Mouse (Mus musculus): ENCODE results near the gene Gm28308.

Gene Gm28308

DNA sequence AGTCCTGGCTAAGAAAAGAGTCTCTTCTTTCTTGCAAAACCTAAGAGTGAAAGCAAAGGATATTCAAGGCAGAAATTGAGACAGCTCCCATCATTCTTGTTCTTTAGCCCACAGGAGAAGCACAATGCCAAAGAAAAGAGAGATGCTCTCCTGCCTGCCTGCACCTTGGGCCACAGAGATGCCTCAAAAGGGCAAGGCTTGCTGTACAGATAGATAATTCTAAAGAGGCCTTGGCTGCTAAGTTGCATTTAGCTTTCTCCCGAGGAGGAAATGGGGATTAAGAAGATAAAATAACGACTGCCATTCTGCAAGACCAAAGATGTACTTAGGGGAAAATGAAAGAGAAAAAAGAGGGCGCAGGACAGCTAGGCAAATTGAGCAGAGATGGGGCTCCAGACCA lies 33.8 kb upstream of the Gm28308 start:
- no peak for DNase-seq (ENCODE audit: low read depth, low spot score)

DNA sequence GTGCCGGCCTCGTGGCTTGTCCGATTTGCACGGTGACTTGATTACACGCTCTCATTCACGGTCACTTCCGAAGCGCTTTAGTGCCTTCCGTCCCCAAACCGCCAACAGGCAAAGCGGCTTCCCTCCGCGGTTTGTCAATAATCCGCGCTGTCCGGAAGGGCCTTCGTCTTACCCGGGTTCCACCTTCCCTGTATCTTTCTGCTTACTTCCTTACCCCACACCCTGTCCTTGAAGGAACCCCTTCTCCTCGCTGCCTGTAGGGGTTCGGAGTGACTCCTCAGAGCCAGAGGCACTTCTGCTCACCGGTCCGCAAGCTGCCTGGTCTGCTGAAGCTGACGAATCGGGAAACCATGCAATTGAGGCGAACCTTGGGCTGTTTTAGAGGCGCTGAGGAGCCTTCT lies 33.3 kb upstream of the Gm28308 start:
- DNase-seq (ENCODE audit: low read depth, low spot score): no peak

DNA sequence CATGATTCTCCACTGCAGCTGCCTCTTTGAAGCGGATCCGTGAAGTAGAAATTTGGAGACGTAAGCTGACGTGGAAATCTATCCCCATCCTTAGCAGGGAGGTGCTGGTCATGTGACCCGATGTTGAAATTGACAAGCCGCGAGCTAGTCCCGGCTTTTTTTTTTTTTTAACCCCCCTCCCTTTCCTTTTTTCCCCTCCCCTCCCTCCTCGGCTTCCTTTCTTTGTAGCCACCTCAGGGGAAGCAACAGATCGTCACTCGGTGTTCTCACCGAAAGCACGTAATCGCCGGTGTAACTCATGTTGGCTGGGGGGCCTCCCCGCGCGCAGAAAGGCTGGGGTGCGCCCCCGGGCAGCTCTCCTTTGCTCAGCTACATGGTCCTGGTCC lies 32.6 kb upstream of the Gm28308 start, which contains the start of gene Hoxa11:
Gene Hoxa11 (minus strand): TSS at position 54 of the 386 bp plus-strand sequence.
- no peak for DNase-seq (ENCODE audit: low read depth, low spot score)

DNA sequence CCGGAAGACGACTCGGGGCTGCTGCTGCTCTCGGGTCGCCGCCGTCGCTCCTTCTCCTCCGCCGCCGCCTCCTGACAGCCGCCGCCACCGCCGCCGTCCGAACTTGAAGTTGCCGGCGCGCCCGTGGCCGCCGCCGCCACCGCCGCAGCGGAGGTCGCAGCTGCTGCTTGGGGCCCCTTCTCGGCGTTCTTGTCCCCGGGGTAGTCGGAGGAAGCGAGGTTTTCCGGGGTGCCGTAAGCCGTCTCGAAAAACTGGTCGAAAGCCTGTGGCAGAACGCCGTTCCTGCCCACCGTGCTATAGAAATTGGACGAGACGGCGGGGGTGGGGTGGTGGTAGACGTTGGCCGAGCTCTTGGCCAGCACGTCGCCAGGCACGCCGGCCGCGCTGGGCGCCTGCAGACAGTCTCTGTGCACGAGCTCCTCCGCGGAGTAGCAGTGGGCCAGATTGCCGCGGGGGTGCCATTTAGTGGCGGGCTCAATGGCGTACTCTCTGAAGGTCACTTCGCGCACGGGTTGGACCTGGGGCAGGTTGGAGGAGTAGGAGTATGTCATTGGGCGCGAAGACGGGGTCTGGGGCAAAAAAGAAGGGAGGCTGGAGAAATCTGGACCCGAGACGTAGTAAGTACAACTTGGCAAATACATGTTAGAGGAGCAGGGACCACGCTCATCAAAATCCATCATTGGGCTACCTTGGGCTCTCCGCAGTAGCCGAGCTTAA lies 32.1 kb upstream of the Gm28308 start:
- no peak for DNase-seq (ENCODE audit: low read depth, low spot score)

- DNase-seq (ENCODE audit: low read depth, low spot score): no peak
These were observed 31.4 kb upstream of the Gm28308 start for GRCm38 (mm10) chr6:52244471-52245039.

DNA sequence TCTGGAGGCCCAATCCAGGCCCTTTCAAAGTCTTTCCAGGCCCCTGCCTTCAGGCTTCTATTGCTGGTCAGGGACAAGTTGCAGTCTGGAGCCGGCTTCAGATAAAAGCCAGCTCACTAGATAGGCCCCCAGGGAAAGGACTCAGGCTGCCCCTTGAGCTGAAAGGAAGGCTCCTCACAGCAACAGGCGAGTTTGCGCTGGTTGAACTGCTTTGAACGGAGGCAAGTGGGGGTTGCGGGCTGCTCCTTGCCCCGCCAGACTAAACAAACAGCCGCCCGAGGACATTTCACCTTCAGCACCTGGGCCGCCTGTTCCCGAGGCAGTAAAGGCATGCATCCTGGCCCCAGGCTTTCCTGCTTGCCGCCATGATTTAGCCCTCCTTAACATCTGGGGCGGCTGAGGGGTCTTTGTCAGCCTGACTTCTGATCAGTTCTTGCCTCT lies 30.6 kb upstream of the Gm28308 start:
- no peak for DNase-seq (ENCODE audit: low read depth, low spot score)

- no peak for DNase-seq (ENCODE audit: low read depth, low spot score)
These were observed 29.7 kb upstream of the Gm28308 start for GRCm38 (mm10) chr6:52242801-52243332.

GRCm38 (mm10) chr6:52241001-52241621 lies 28.0 kb upstream of the Gm28308 start:
- no peak for DNase-seq (ENCODE audit: low read depth, low spot score)

GRCm38 (mm10) chr6:52240389-52241000 lies 27.4 kb upstream of the Gm28308 start, which contains the start of gene Hoxa10:
Gene Hoxa10 (minus strand): TSS chr6:52240854.
- no peak for DNase-seq (ENCODE audit: low read depth, low spot score)

- DNase-seq (ENCODE audit: low read depth, low spot score): no peak
These were observed 26.7 kb upstream of the Gm28308 start for GRCm38 (mm10) chr6:52239625-52240388.

- no peak for DNase-seq (ENCODE audit: low read depth, low spot score)
These were observed 25.8 kb upstream of the Gm28308 start for GRCm38 (mm10) chr6:52238976-52239375.

- no peak for DNase-seq (ENCODE audit: low read depth, low spot score)
These were observed 25.0 kb upstream of the Gm28308 start for GRCm38 (mm10) chr6:52238155-52238545.

- DNase-seq (ENCODE audit: low read depth, low spot score): no peak
These were observed 24.4 kb upstream of the Gm28308 start for GRCm38 (mm10) chr6:52237346-52238154.

GRCm38 (mm10) chr6:52236806-52237205 lies 23.7 kb upstream of the Gm28308 start:
- no peak for DNase-seq (ENCODE audit: low read depth, low spot score)

DNA sequence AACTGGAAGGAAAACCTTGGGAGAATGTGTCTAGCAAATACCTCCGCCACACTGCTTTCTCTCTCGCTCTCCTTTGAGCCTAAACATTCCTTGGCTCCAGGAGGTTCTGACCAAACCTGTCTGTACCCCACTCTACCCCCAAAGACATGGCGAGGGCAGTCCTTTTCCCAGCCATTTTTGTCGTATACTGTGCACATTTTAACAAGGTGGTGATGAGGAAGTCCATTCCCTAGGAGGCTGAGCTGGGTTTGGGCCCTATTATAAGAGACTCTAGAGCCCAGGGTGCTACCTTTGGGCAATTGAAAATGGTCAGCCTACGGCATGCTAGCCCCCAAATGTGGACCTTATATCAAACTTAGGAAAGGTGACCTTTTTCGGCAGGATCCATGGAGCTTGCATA lies 22.7 kb upstream of the Gm28308 start:
- DNase-seq (ENCODE audit: low read depth, low spot score): no peak

DNA sequence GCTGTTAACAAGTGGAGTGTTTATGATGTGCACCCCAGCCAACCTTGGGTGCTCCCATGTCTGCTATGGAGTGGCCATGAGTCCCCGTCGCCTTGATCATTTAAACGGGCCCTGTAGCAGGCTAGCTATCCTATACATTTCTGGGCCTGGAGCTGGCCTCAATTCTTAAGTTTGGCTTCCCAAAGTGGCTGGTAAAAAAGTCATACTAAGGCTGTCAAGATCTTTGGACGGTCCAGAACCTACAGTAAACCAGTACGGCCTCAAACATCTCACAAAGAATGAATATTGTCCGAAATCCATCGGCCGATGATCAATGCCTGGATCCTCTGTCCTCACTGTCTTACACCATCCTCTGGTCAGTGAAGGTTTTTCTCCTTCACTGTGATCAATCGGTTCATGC lies 22.1 kb upstream of the Gm28308 start:
- DNase-seq (ENCODE audit: low read depth, low spot score): no peak

DNA sequence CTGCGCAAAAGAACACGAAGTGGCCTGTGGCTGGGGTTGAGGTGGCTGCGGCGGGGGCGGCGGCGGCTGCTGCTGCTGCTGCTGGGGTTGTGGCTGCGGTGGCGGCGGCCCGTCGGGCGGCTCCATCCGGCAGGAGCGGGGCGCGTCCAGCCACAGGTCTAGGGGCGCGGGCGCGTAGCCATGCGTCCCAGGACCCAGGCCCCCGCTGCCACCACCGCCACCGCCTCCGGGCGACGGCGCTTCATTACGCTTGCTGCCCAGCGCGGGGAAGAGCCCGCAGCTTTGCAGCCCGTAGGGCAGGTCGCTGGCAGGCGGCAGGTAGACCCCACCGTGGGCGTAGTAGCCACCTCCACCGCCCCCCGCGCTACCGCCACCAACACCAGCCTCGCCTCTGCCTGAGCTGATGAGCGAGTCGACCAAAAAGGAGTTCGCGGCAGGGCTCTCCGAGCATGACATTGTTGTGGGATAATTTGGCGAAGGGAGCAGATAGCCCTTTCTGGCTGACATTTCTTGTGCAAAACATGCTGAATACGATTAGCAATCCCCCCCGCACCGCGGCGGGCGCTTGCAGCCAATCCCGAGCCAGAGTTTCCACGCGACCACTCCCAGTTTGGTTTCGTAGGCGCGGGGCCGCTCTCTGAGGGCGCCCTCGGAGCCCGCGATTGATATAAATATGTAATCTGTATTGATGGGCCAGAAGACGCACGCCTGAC lies 21.4 kb upstream of the Gm28308 start:
- DNase-seq (ENCODE audit: low read depth, low spot score): no peak

DNA sequence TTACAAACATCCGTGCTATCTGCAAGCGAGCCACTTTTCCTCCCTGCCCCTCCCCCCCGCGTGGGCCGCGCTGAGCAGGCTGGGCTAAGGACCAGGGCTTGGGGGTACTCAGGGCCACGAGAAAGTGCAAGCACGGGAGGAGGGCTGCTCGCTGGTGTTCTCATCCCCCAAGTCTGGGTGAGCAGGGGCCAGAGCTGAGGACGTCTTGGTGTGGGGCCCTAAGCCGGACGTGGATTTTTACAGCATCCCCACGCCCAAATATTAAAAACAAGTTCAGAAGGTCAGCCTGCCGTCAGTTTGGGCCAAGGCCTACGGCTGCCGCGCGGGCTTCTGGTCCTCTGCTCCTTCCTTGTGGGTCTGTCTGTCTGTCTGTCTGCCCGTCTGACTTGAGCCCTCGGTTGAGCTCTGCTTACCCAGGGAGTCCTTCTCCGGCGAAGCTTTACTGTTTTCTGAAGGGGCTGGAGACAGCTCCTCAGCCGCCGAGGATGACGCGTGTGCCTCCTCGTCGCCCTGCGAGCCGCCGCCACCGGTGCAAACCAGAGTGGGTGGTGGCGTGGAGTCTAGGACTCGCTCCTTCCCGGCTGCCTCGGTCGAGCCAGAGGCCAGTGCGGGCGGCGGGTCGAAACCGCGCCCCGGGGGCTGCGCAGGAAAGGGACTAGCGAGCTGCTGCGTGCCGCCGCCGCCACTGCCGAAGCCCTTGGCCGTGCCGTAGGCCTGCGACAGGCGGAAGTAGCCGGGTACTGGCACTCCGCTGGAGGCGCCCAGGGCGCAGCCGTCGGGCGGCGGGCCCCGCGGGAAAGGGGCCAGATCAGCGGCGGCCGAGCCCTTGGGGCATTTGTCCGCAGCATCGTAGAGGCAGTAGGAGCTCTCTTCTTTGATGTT lies 20.6 kb upstream of the Gm28308 start:
- no peak for DNase-seq (ENCODE audit: low read depth, low spot score)

- DNase-seq (ENCODE audit: low read depth, low spot score): no peak
These were observed 19.9 kb upstream of the Gm28308 start for GRCm38 (mm10) chr6:52232984-52233545.
